Mouse (Mus musculus): ENCODE data around the gene Hnrnpm. TPM values are rescaled to one million over a fixed set of nuclear protein-coding genes. Genes with fewer than 3 reads are reported as not detected.

The Hnrnpm gene
- total and polyA plus RNA-seq, 3 experiments, result 174 to 756 (median 207) TPM

- DNase-seq (ENCODE audit: extremely low read depth), result no peak
- H3K4me2 ChIP-seq (ENCODE audit: insufficient read depth, low read depth, poor library complexity, severe bottlenecking), result no peak overlapping the region
- in situ Hi-C loops (cut with MboI; ENCODE audit: low pct_ligation_motif_present, low pct_unique_long_range_greater_than_20kb, low sequenced_read_pairs) (no loop called here), dilution Hi-C loops (cut with MboI; ENCODE audit: extremely low pct_ligation_motif_present, extremely low pct_unique_long_range_greater_than_20kb, low sequenced_read_pairs) (no loop called here)
- H3K27me3 ChIP-seq (replicated peaks), result no peaks in the 10 kb centered on the region
- H3K4me1 ChIP-seq (ENCODE audit: control insufficient read depth in 1 of 2, insufficient read depth in 2 of 2), result peaks cover 12 to 21% of the 10 kb centered on the region in 2 experiments
- TF ChIP-seq USF2 (conservative IDR thresholded peaks at IDR 0.05; ENCODE audit: low read depth, low read length), result no peak
- TF ChIP-seq ETS1 (conservative IDR thresholded peaks at IDR 0.05; ENCODE audit: low read depth, low read length), result no peak
- TF ChIP-seq MAZ (IDR thresholded peaks at IDR 0.05; ENCODE audit: low read depth, low read length), result no peak
- no peak for TF ChIP-seq MXI1 (IDR thresholded peaks at IDR 0.05; ENCODE audit: low read depth, low read length)
- H3K36me3 ChIP-seq (replicated peaks in 1 of 2; ENCODE audit: control insufficient read depth in 1 of 2, insufficient read depth in 1 of 2, low read length in 1 of 2), result peaks cover 15 to 58% of the 10 kb centered on the region in 2 experiments
- no peaks in the 10 kb centered on the region for H3K9me3 ChIP-seq (replicated peaks; ENCODE audit: low read length)
- H3K27ac ChIP-seq (ENCODE audit: insufficient read depth, low read depth), result no peak overlapping the region
- 0 out of 2 replicates have a peak, but pooled peaks cover 3% of the 10 kb centered on the region for H3K79me2 ChIP-seq (replicated peaks; ENCODE audit: control insufficient read depth, extremely low read depth, insufficient read depth, poor library complexity, severe bottlenecking)
- no peak overlapping the region for H3K4me3 ChIP-seq (replicated peaks in 1 of 3; ENCODE audit: low read depth in 2 of 3, low read length in 2 of 3, poor library complexity in 1 of 3)
- H3K9ac ChIP-seq (ENCODE audit: insufficient read depth, low read depth), result no peak overlapping the region
Measured at GRCm38 (mm10) chr17:33631236-33631635, 55.4 kb downstream of the Hnrnpm start.

DNA sequence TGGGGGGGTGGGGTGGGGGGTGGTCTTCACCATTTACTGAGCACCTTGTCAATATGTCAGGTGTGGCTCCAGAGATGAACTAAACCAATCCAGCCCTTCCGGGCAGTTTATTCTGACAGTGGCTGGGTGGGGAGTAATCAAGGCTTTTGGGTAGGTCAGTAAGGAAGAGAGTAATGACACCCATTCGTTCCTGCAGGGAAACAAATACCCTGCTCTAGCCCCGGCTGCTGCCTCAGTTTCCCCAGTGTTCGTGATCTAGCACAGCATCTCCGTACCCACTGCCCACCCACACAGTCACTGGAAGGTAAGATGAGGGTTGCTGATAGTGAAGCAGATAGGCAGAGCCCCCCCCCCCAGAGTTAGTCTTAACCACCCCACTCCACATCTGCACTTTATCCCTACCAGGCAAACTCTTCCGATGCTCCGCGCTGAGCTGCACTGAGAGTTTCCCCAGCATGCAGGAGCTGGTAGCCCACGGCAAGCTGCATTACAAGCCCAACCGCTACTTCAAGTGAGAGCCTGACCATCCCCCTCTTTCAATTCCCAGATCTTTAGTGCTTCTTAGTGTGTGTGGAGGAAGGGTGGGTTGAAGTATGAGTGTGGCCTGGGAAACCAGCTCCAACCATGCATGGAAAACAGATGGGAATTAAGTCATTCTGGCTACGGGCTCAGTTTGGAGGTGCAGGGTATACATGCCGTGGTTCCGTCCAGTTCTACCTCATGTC, 56.3 kb downstream of the Hnrnpm start:
- H3K27ac ChIP-seq (ENCODE audit: insufficient read depth, low read depth), result no peak overlapping the region

DNA sequence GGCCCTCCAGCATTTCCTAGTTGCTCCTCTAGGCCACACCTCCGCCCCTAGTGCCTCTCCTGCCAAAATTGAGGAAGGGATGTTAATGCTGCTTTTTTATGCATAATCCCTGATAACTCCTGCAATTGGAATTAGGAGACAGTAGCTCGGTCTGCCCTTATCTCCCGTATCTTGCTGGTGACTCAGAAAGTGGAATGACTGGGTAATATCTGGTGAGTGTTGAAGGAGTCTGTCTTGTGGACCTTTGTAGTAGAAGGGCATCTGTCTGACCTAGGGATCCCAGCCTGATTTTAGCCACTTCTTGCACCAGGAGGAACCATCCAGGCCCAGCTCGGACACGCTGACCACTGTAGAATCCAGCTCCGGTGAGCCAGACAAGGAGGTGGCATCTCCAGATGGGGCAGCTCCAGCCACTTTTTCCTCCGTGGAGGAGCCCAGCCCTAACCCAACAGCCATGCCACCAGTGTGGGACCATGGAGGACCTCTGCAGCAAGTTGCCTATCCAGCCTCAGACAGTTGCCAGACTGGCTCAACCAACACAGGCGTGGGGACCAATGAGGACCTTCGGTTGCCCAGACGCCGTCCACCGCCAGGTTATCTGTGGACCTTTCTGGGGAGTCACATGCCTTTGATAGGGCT, 57.1 kb downstream of the Hnrnpm start:
- TF ChIP-seq JUN (IDR thresholded peaks at IDR 0.05; ENCODE audit: insufficient read depth, low read depth, low read length) (no peak), JUND (conservative IDR thresholded peaks at IDR 0.05; ENCODE audit: low read depth, low read length) (no peak), KAT2A (IDR thresholded peaks at IDR 0.05; ENCODE audit: insufficient replicate concordance, low read length) (no peak), SMC3 (IDR thresholded peaks at IDR 0.05; ENCODE audit: low read depth, low read length) (no peak), IRF4 (IDR thresholded peaks at IDR 0.05; ENCODE audit: low read depth, low read length) (no peak), POLR2AphosphoS2 (IDR thresholded peaks at IDR 0.05; ENCODE audit: low read depth, low read length) (no peak), USF1 (IDR thresholded peaks at IDR 0.05; ENCODE audit: low read depth, low read length) (no peak), MEF2A (IDR thresholded peaks at IDR 0.05; ENCODE audit: borderline replicate concordance, low read depth, low read length) (no peak), ZC3H11A (IDR thresholded peaks at IDR 0.05; ENCODE audit: low read depth, low read length) (no peak), TBP (conservative IDR thresholded peaks at IDR 0.05; ENCODE audit: low read depth, low read length) (no peak)
- H3K4me2 ChIP-seq (ENCODE audit: insufficient read depth, low read depth, poor library complexity, severe bottlenecking), result peak overlapping the region; percentile 83
- no peak for DNase-seq (ENCODE audit: extremely low read depth)
- 0 out of 2 replicates have a peak, but pooled peaks cover 3% of the 10 kb centered on the region for H3K79me2 ChIP-seq (replicated peaks; ENCODE audit: control insufficient read depth, extremely low read depth, insufficient read depth, poor library complexity, severe bottlenecking)
- no peaks in the 10 kb centered on the region for H3K9me3 ChIP-seq (replicated peaks; ENCODE audit: low read length)
- no peaks in the 10 kb centered on the region for H3K27me3 ChIP-seq (replicated peaks)
- dilution Hi-C loops (cut with MboI; ENCODE audit: extremely low pct_ligation_motif_present, extremely low pct_unique_long_range_greater_than_20kb, low sequenced_read_pairs) (no loop called here), in situ Hi-C loops (cut with MboI; ENCODE audit: low pct_ligation_motif_present, low pct_unique_long_range_greater_than_20kb, low sequenced_read_pairs) (no loop called here)
- peak overlapping the region; percentile 68 for H3K9ac ChIP-seq (ENCODE audit: insufficient read depth, low read depth)
- peaks cover 15 to 43% of the 10 kb centered on the region in 2 experiments for H3K36me3 ChIP-seq (replicated peaks in 1 of 2; ENCODE audit: control insufficient read depth in 1 of 2, insufficient read depth in 1 of 2, low read length in 1 of 2)
- peak overlapping the region; percentile 72 to 87 (median 74) for H3K4me3 ChIP-seq (replicated peaks in 1 of 3; ENCODE audit: low read depth in 2 of 3, low read length in 2 of 3, poor library complexity in 1 of 3)
- H3K27ac ChIP-seq (ENCODE audit: insufficient read depth, low read depth), result no peak overlapping the region
- H3K4me1 ChIP-seq (ENCODE audit: control insufficient read depth in 1 of 2, insufficient read depth in 2 of 2), result peaks cover 12 to 21% of the 10 kb centered on the region in 2 experiments

More for the DNA sequence above, 56.3 kb downstream of the Hnrnpm start:
- Histone ChIP-seq H3K4me2 (ENCODE audit: insufficient read depth, low read depth, poor library complexity, severe bottlenecking) (no peak overlapping the region), H3K9me3 (replicated peaks; ENCODE audit: low read length) (no peaks in the 10 kb centered on the region), H3K36me3 (replicated peaks in 1 of 2; ENCODE audit: control insufficient read depth in 1 of 2, insufficient read depth in 1 of 2, low read length in 1 of 2) (peaks cover 15 to 50% of the 10 kb centered on the region in 2 experiments), H3K27me3 (replicated peaks) (no peaks in the 10 kb centered on the region), H3K9ac (ENCODE audit: insufficient read depth, low read depth) (no peak overlapping the region), H3K79me2 (replicated peaks; ENCODE audit: control insufficient read depth, extremely low read depth, insufficient read depth, poor library complexity, severe bottlenecking) (0 out of 2 replicates have a peak, but pooled peaks cover 3% of the 10 kb centered on the region), H3K4me3 (replicated peaks in 1 of 3; ENCODE audit: low read depth in 2 of 3, low read length in 2 of 3, poor library complexity in 1 of 3) (no peak overlapping the region), H3K4me1 (ENCODE audit: control insufficient read depth in 1 of 2, insufficient read depth in 2 of 2) (peaks cover 12 to 21% of the 10 kb centered on the region in 2 experiments)
- in situ Hi-C loops (cut with MboI; ENCODE audit: low pct_ligation_motif_present, low pct_unique_long_range_greater_than_20kb, low sequenced_read_pairs), result no loop called here
- TF ChIP-seq ZMIZ1 (IDR thresholded peaks at IDR 0.05; ENCODE audit: low read depth, low read length) (no peak), IRF4 (IDR thresholded peaks at IDR 0.05; ENCODE audit: low read depth, low read length) (no peak), RAD21 (IDR thresholded peaks at IDR 0.05; ENCODE audit: low read depth, low read length) (no peak), POLR2A (IDR thresholded peaks at IDR 0.05; ENCODE audit: low read depth, low read length) (no peak), ZNF384 (IDR thresholded peaks at IDR 0.05; ENCODE audit: low read depth, low read length) (no peak), ZKSCAN1 (IDR thresholded peaks at IDR 0.05; ENCODE audit: borderline replicate concordance, low read depth, low read length) (no peak), GABPA (IDR thresholded peaks at IDR 0.05; ENCODE audit: insufficient replicate concordance, low read depth, low read length) (no peak), USF2 (conservative IDR thresholded peaks at IDR 0.05; ENCODE audit: low read depth, low read length) (no peak), POLR2AphosphoS2 (IDR thresholded peaks at IDR 0.05; ENCODE audit: low read depth, low read length) (no peak)
- DNase-seq (ENCODE audit: extremely low read depth), result no peak
- dilution Hi-C loops (cut with MboI; ENCODE audit: extremely low pct_ligation_motif_present, extremely low pct_unique_long_range_greater_than_20kb, low sequenced_read_pairs), result no loop called here
